Mouse (Mus musculus): ENCODE data around the gene Dlx6.

The Dlx6 gene

DNA sequence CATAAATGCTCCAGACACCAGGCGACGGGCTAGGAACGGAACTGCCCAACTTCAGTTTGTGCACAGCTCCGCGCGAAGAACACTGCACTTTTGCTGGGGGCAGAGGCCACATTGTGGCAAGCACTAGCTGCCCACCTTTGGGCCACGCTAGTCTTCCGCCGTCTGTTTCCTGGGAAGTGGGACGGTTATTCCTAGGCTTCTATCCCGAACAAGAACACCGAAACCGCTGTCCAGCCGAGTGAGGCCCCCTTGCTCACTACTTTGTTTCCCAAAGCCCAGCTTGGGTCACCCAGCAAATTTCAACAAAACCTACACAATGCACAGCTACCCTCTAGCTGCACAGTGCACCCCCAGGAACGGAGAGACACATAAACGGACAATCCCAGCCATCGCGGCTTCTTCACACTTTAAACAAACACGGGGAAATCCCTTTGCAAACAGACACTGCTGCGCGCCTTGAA is 3.2 kb upstream of the Dlx6 start:
- in situ Hi-C loops (cut with MboI, MseI), result no loop called here

GRCm38 (mm10) chr6:6860411-6861085 is 2.6 kb upstream of the Dlx6 start:
- in situ Hi-C loops (cut with MboI, MseI), result no loop called here

DNA sequence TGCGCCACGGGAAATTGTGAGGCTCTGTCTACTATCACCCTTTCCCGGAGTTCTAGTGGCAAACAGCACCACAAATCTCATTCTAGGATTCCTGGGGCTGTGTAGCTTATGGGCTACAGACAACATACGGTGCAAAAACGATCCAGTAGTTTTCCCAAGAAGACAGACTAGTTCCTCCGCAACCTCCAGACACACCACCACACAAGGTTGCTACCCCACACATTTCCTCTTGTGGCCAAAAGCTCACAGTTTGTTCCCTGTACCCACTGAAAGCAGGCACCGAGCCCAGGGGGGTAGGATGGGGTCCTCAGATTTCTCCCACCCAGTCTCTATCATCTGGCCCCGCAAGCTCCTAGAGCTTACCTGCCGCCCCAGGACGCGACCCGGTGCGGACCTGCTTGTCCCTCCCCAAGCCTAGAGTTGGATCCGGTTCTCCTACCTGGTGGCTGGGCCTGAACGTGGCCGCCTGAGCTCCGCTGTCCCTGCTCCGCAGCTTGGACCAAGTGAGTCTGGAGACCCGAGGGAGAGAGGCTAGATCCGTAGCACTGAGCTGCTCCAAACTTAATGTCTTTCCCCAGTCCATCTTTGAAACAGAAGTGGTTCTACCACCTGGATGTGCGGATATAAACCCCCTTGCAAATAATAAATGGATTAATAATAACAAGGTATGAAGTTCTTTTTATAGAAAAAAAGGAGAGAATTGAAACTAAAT is 1.9 kb upstream of the Dlx6 start:
- in situ Hi-C loops (cut with MboI, MseI), result no loop called here

- in situ Hi-C loops (cut with MboI, MseI), result no loop called here
These were observed 1.2 kb upstream of the Dlx6 start for GRCm38 (mm10) chr6:6861798-6862428.

DNA sequence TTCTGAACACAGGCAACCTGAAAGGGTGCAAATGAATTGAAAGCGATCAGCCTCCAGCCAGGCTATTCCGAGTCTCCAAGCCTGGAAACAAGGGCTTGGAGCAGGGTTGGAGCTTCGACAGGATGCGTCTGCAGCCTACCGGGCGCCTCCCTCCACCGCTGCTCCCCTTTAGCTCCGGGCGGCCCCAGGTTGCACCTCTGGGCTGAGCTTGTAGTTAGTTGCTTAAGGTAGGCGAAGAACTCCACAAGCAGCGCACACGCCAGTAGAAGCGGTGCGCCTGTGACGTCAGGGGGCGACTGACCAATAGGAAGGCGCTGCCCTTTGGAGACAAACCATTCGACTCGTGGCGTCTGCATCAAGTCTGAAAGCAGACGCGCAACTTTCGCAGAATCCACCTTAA is 523 bp upstream of the Dlx6 start:
- in situ Hi-C loops (cut with MboI, MseI), result no loop called here

- in situ Hi-C loops (cut with MboI, MseI), result no loop called here
These were observed 821 bp downstream of the Dlx6 start for GRCm38 (mm10) chr6:6863955-6864354.

DNA sequence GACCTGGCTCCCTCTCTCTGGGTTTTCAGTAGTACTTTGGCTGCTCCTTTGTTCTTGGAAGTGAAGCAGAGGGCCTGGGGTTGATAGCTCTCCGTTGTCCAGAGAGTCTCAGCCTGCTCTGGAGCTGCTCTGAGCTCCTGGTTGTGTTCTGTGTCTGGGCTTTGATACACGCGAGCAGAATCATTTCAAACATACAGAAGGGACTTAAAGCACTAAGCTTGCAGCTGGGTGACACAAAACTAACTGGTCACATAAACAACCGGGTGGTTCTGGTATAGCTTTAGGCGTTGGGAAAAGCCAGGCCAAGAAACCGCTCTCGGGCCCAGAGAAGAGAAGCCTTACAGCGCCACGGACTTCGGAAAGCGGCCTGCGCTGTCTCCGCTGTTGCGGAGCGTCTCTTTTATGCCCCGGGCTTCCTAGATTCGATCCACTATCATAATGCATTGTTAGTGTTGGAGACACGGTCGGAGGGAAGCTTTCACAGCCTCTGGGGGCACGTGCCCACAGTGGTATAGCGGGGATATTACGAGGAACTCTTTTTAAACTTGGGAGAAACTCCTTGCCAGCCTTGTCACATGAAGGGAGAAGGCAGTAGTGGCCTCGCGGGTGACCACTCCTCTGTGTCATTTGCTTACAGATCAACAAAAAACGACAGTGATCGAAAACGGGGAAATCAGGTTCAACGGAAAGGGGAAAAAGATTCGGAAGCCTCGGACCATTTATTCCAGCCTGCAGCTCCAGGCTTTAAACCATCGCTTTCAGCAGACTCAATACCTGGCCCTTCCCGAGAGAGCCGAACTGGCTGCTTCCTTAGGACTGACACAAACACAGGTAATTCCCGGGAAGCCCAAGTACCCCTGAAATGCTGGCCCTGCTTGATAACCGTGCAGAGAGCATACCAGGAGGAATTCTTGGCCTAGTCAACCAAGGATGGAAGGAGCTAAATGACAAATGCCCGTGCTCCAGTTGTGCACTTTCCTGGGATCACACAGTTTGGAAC is 1.6 kb downstream of the Dlx6 start:
- in situ Hi-C loops (cut with MboI, MseI), result no loop called here

- in situ Hi-C loops (cut with MboI, MseI), result no loop called here
These were observed 3.9 kb downstream of the Dlx6 start for GRCm38 (mm10) chr6:6867031-6867430.

GRCm38 (mm10) chr6:6869041-6869685 is 6.0 kb downstream of the Dlx6 start:
- in situ Hi-C loops (cut with MboI, MseI), result no loop called here

DNA sequence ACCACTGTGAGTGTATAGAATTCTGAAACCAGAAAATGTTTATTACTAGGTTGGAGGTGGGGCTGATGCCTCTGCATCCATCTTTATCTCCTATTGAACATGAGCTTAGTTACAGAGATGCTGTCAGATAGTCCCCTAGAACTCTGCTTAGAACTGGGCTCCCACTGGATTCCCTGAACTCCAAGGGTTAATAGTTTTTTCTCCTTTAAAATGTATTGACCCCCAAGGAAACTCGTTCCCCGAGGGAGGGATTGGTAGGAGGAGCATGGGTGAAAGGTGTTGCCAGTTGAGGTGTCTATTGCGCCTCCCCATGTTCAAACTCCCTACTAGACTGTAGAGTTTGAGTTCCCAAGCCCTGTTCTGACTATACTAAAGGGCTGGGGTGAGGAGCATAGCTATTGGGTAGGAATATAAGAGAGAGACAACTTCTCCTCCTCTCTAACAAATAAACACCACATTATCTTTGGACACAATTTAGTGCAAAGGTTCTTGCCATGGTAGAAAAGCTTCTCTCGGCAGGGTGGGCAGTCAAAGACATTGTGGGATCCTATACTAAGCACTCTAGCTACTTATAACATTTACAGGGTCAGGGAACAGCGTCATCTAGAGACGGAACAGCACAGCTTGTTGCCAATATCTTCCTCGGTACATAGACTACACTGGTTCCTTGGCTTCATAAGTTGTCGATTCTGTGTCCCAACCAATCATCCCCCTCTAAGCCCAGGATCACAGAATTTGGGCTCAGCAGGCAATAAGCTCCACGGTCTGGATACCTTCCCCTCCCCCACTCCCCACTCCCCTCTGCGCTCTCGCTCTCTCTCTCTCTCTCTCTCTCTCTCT is 7.0 kb downstream of the Dlx6 start:
- in situ Hi-C loops (cut with MboI, MseI), result no loop called here

DNA sequence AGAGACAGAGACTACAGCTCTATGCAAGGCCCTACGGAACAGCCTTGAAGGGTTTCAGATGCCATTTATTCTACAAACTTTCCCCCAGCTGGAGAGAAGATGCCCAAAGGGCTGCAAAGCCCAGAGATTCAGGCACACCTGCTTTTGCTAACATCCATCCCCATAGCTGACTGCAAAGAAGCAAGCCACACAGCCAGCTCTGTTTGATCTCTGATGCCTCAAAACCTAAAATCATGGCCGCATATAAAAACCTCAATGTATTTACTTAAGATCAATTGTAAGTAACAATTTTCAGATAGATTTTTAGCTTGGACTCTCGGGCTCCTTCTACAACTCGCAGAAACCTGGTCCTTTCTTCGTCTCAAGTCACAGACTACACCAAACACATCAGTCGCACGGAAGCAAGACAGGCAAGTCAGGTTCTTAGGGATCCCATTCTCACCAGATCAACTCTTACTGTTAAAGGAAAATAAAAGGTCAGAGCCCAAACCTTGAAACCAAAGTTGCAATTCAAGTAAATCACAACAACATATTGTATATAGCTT is 7.8 kb downstream of the Dlx6 start:
- in situ Hi-C loops (cut with MboI, MseI), result no loop called here

- in situ Hi-C loops (cut with MboI, MseI), result no loop called here
These were observed 8.6 kb downstream of the Dlx6 start for GRCm38 (mm10) chr6:6871692-6872091.

GRCm38 (mm10) chr6:6872873-6873272 is 9.7 kb downstream of the Dlx6 start:
- in situ Hi-C loops (cut with MboI, MseI), result no loop called here

DNA sequence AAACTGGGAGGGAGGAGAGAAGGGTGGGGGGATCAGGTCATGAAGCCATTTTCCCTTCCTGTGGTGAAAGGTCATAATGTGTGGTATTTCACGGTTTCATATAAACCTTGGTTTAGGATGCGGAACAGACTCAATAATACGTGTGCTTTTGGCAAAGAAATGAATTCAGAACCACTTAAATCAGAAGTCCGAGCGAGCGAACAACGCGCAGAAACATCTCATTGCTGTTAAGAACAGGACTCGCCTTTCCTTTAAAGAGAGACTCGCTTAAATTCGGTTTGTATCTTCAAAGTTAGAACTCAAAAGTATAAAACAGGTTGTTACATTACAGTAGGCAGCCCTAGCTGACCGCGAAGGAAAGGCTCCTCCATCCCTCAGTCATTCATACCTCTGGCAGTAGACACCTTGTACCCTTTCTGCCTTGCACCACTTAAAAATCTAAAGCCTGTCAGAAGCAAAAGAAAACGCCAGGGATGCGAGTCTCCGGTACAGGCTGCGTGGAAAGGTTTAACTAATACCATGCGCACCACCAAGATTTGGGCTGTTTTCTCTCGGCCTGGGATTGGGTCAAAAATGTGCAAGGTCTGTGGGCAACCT is 10.4 kb downstream of the Dlx6 start:
- in situ Hi-C loops (cut with MboI, MseI), result no loop called here

GRCm38 (mm10) chr6:6874073-6874771 is 11.1 kb downstream of the Dlx6 start:
- in situ Hi-C loops (cut with MboI, MseI), result no loop called here

DNA sequence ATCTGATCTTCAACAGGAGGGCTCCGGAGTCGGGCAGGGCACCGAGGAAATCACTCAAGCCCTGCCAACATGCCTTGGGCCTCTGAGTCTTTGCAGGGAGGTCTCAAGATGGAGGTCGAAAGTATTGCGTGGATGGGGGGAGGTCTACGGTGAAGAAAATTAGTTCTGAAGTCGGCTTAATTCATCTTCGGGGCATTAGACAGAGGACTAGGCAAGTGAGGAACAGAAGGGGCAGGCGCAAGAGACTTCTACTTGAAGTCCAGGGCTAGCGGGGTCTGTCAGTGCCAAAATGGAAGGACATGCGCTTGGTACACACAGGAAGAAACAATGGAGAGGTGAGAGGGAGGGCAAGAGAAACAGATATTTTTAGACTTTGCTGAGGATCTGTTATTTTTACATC is 12.0 kb downstream of the Dlx6 start:
- in situ Hi-C loops (cut with MboI, MseI), result loop anchor here (25.0 kb wide), 1 partner anchor 863 kb away; no protein-coding TSS in a partner anchor

GRCm38 (mm10) chr6:6875676-6876075 is 12.5 kb downstream of the Dlx6 start:
- in situ Hi-C loops (cut with MboI, MseI), result loop anchor here (25.0 kb wide), 1 partner anchor 863 kb away; no protein-coding TSS in a partner anchor

- in situ Hi-C loops (cut with MboI, MseI), result loop anchor here (25.0 kb wide), 1 partner anchor 864 kb away; no protein-coding TSS in a partner anchor
These were observed 13.1 kb downstream of the Dlx6 start for GRCm38 (mm10) chr6:6876231-6876630.

DNA sequence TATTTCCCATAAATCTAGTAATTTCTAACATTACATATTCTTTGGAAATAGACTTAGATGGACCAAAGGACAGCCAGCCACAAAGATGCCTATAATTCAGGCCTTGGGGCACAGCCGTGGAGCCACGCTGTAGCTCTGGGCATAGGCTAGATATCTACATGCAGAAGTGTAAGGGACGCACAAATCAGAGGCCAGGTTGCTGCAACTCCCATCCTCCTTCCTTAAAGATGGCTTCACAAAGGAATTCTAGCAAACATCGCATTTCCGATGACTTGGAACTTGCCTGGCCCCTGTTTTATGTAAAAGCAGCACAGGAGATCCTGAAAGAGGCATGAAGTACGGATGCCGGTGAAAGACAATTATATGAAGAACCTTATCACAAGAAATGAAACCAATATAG is 13.6 kb downstream of the Dlx6 start:
- in situ Hi-C loops (cut with MboI, MseI), result loop anchor here (25.0 kb wide), 1 partner anchor 864 kb away; no protein-coding TSS in a partner anchor

Data from T-helper 1 cell (primary cell).